8 mouse cellular contexts compared by ENCODE assay signal in the genomic region with DNA sequence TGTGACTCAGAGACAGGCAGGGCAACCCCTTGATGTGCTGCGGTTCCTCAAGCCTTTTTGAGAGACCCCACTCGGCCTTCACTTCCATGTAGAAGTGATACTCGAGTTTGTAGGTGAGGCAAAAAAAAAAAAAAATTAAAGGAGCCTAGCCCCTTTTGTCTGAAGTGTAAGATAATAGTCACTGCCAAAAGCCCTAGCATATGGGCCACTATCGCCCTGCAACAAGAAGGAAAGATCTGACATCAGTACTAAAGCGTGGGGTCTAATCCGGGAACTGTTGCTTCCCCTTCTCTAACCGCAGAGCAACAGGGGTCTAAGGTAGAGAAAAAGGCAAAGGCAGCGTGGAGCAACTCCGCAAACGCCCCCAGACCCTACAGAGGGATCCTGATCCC. TPM values are rescaled to one million over a fixed set of nuclear protein-coding genes. Genes with fewer than 3 reads are reported as not detected.
DNase-seq lines count a peak whose midpoint lies in the region; ATAC-seq and TF ChIP-seq lines count a peak whose summit lies in the region.

No protein-coding gene starts in this region.

- H3K27ac ChIP-seq in heart, embryonic 11.5 days (ENCODE audit: low read depth, low read length), result 0 out of 2 replicates have a peak overlapping the region, but pooled peaks have one; percentile 95
- H3K27ac ChIP-seq in ES-Bruce4 (ENCODE audit: insufficient read depth, low read length), result no peak overlapping the region

- H3K4me3 ChIP-seq in heart, embryonic 11.5 days (ENCODE audit: low read depth, low read length), result peak overlapping the region; percentile 71
- peak overlapping the region; percentile 68 for H3K4me3 ChIP-seq in ES-Bruce4 (ENCODE audit: low read depth, low read length)
- H3K4me3 ChIP-seq in megakaryocyte, embryonic 14.5 days (replicated peaks), result peak overlapping the region; percentile 91

- peak overlapping the region; percentile 90 for H3K9ac ChIP-seq in heart, embryonic 11.5 days (ENCODE audit: low read depth, low read length)
- peak overlapping the region; percentile 75 for H3K9ac ChIP-seq in ES-Bruce4 (ENCODE audit: low read depth, poor library complexity, severe bottlenecking)

- TF ChIP-seq POLR2A in ES-Bruce4 (IDR thresholded peaks at IDR 0.05; ENCODE audit: insufficient read depth, low read length), result no peak

- no peaks in the 10 kb centered on the region for H3K27me3 ChIP-seq in heart, embryonic 11.5 days (ENCODE audit: control insufficient read depth, insufficient read depth, low read length)
- H3K27me3 ChIP-seq in ES-Bruce4 (ENCODE audit: control insufficient read depth, insufficient read depth, low read length, poor library complexity, severe bottlenecking), result peaks cover 4% of the 10 kb centered on the region
- peaks cover 32% of the 10 kb centered on the region for H3K27me3 ChIP-seq in megakaryocyte, embryonic 14.5 days (replicated peaks)

- H3K9me3 ChIP-seq in heart, embryonic 11.5 days (replicated peaks; ENCODE audit: control insufficient read depth, low read length), result no peaks in the 10 kb centered on the region
- H3K9me3 ChIP-seq in ES-Bruce4 (replicated peaks; ENCODE audit: control insufficient read depth, insufficient read depth, low read length, poor library complexity, severe bottlenecking), result no peaks in the 10 kb centered on the region
- no peaks in the 10 kb centered on the region for H3K9me3 ChIP-seq in megakaryocyte, embryonic 14.5 days

- WGBS in heart, embryonic 11.5 days (ENCODE audit: insufficient replicate concordance), result 8% methylated on average over 10 of the region's 10 CpGs

- intact Hi-C loops in heart, postnatal 14 days (cut with DNase I), result no loop called here

- TF ChIP-seq EP300 in ES-Bruce4 (IDR thresholded peaks at IDR 0.05; ENCODE audit: insufficient read depth, low read depth, low read length), result no peak

- peaks cover 8% of the 10 kb centered on the region for H3K4me1 ChIP-seq in heart, embryonic 11.5 days (ENCODE audit: control insufficient read depth, insufficient read depth, low read length)
- H3K4me1 ChIP-seq in ES-Bruce4 (ENCODE audit: control insufficient read depth, insufficient read depth, low read length), result no peaks in the 10 kb centered on the region
- peaks cover 43% of the 10 kb centered on the region for H3K4me1 ChIP-seq in megakaryocyte, embryonic 14.5 days

- peak overlapping the region; percentile 85 for H3K4me2 ChIP-seq in heart, embryonic 11.5 days

- ATAC-seq in heart, embryonic 11.5 days (replicated peaks; ENCODE audit: insufficient number of reproducible peaks, low FRiP score, low TSS enrichment), result no peak
- peak; percentile 40 to 47; a peak in 3 of 4 replicates for ATAC-seq in hematopoietic stem cell, adult 5-6 weeks (replicated peaks in 1 of 2; ENCODE audit: insufficient read depth in 1 of 2, low FRiP score in 2 of 2, low TSS enrichment in 1 of 2, low read depth in 1 of 2, poor library complexity in 2 of 2, severe bottlenecking in 2 of 2)

- TF ChIP-seq CTCF in ES-Bruce4 (IDR thresholded peaks at IDR 0.05; ENCODE audit: low read depth, low read length), result no peak

- no peak for DNase-seq in heart, postnatal 14 days
- no peak for DNase-seq in adrenal gland, postnatal 36 days
- DNase-seq in cerebellum, adult 11-12 months, result no peak
- DNase-seq in spleen, adult 18-20 months, result no peak

- H3K36me3 ChIP-seq in heart, embryonic 11.5 days (ENCODE audit: control insufficient read depth, insufficient read depth, low read length), result peaks cover 4% of the 10 kb centered on the region
- no peaks in the 10 kb centered on the region for H3K36me3 ChIP-seq in ES-Bruce4 (ENCODE audit: control insufficient read depth, insufficient read depth, low read length, poor library complexity, severe bottlenecking)
- H3K36me3 ChIP-seq in megakaryocyte, embryonic 14.5 days (replicated peaks; ENCODE audit: low read length), result peaks cover 3% of the 10 kb centered on the region

RNA-seq across cellular contexts. Expression of a gene that starts 0.7 kb away (rescaled TPM):
- 57.5 and 58.3 TPM in 2 replicates for polyA plus RNA-seq in heart, embryonic 11.5 days (2014; fragmentation: Nextera tagmentation; extraction: Ambion mirVana)
- 10 to 100 TPM; 39.7 to 47.1 TPM for total RNA-seq in heart, postnatal 14 days (2021)
- polyA plus RNA-seq in ES-Bruce4 (2011; ENCODE audit: insufficient read depth, insufficient read length, low read depth, missing spikeins), result 20.5 and 24.8 TPM in 2 replicates
- total RNA-seq in hematopoietic stem cell, adult 5-6 weeks (2017), result 28.4 and 44.7 TPM in 2 replicates
- 12.9 and 14.5 TPM in 2 replicates for polyA plus RNA-seq in megakaryocyte, embryonic 14.5 days (2012; ENCODE audit: insufficient read depth, low replicate concordance)
- total RNA-seq in adrenal gland, postnatal 36 days (2021), result 10 to 100 TPM; 46.6 to 51.6 TPM

RNA-seq across cellular contexts. Expression of a gene that starts 31.6 kb away (rescaled TPM):
- 0.48 and 1.0 TPM in 2 replicates for polyA plus RNA-seq in heart, embryonic 11.5 days (2014; fragmentation: Nextera tagmentation; extraction: Ambion mirVana)
- 1 to 10 TPM; 1.5 to 1.9 TPM for total RNA-seq in heart, postnatal 14 days (2021)
- polyA plus RNA-seq in ES-Bruce4 (2011; ENCODE audit: insufficient read depth, insufficient read length, low read depth, missing spikeins), result 1.3 and 1.9 TPM in 2 replicates
- total RNA-seq in hematopoietic stem cell, adult 5-6 weeks (2017), result not detected in 2 replicates
- polyA plus RNA-seq in megakaryocyte, embryonic 14.5 days (2012; ENCODE audit: insufficient read depth, low replicate concordance), result not detected in 2 replicates
- 1 to 10 TPM; 1.7 to 2.5 TPM for total RNA-seq in adrenal gland, postnatal 36 days (2021)

RNA-seq across cellular contexts. Expression of a gene that starts 36.7 kb away (rescaled TPM):
- 22.0 and 22.8 TPM in 2 replicates for polyA plus RNA-seq in heart, embryonic 11.5 days (2014; fragmentation: Nextera tagmentation; extraction: Ambion mirVana)
- total RNA-seq in heart, postnatal 14 days (2021), result 10 to 100 TPM; 32.0 to 33.6 TPM
- 64.5 and 69.1 TPM in 2 replicates for polyA plus RNA-seq in ES-Bruce4 (2011; ENCODE audit: insufficient read depth, insufficient read length, low read depth, missing spikeins)
- total RNA-seq in hematopoietic stem cell, adult 5-6 weeks (2017), result 15.8 TPM in 2 replicates
- 50.3 and 65.2 TPM in 2 replicates for polyA plus RNA-seq in megakaryocyte, embryonic 14.5 days (2012; ENCODE audit: insufficient read depth, low replicate concordance)
- 10 to 100 TPM; 51.9 to 62.1 TPM for total RNA-seq in adrenal gland, postnatal 36 days (2021)

RNA-seq across cellular contexts. Expression of a gene that starts 58.4 kb away (rescaled TPM):
- not detected in 2 replicates for polyA plus RNA-seq in heart, embryonic 11.5 days (2014; fragmentation: Nextera tagmentation; extraction: Ambion mirVana)
- not detected for total RNA-seq in heart, postnatal 14 days (2021)
- not detected in 2 replicates for polyA plus RNA-seq in ES-Bruce4 (2011; ENCODE audit: insufficient read depth, insufficient read length, low read depth, missing spikeins)
- not detected in 2 replicates for total RNA-seq in hematopoietic stem cell, adult 5-6 weeks (2017)
- polyA plus RNA-seq in megakaryocyte, embryonic 14.5 days (2012; ENCODE audit: insufficient read depth, low replicate concordance), result not detected in 2 replicates
- not detected for total RNA-seq in adrenal gland, postnatal 36 days (2021)
